Mouse (Mus musculus): ENCODE measurements at regions not wholly inside any gene's neighbourhood (a gene's known extent, or its start where the extent isn't known, plus 50 kb on each side); places are given as distances from the start of the nearest gene placed in this dataset.
A peak's percentile ranks its signal among the peaks of the same experiment; 100 is the strongest.

- Histone ChIP-seq H3K9ac (replicated peaks; ENCODE audit: low read length, poor library complexity, severe bottlenecking) (no peak overlapping the region), H3K9me3 (ENCODE audit: low read length) (no peaks in the 10 kb centered on the region), H3K36me3 (ENCODE audit: insufficient read depth, low read length) (no peaks in the 10 kb centered on the region), H3K4me3 (ENCODE audit: low read depth, low read length) (no peak overlapping the region), H3K27me3 (ENCODE audit: insufficient read depth, low read length) (no peaks in the 10 kb centered on the region), H3K4me2 (ENCODE audit: low read depth, low read length, poor library complexity, severe bottlenecking) (no peak overlapping the region), H3K27ac (ENCODE audit: low read depth, low read length) (no peak overlapping the region), H3K4me1 (ENCODE audit: insufficient read depth, low read length) (no peaks in the 10 kb centered on the region)
- no peak for TF ChIP-seq CTCF (IDR thresholded peaks at IDR 0.05)
- WGBS = 45% methylated on average over 5 of the region's 5 CpGs
- no peak for DNase-seq (ENCODE audit: low spot score)
- ATAC-seq (ENCODE audit: low FRiP score) = no peak
These were observed 225.7 kb upstream of the Tenm3 start for GRCm38 (mm10) chr8:49069451-49069850.

DNA sequence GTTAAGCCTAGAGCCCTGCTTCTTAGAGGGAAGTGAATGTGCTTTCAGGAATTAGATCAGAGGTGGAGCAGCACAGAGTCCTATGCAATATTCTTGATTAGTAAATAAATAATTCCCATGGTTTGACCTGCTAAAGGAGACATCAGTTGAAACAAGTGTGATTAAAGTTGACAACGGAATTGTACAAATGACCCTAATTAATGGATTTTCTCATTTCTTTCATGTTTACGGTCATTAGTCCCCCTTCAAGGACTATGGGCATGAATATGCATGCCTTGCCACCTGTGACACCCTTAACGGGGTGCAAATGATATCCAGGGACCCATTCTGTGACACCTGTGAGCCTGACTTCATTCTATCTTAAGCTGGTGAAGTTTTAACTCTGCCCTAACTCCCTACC lies 219.5 kb upstream of the Tenm3 start:
- no peak for TF ChIP-seq CTCF (IDR thresholded peaks at IDR 0.05)
- no peak for ATAC-seq (ENCODE audit: low FRiP score)
- Histone ChIP-seq H3K27me3 (ENCODE audit: insufficient read depth, low read length) (no peaks in the 10 kb centered on the region), H3K4me3 (ENCODE audit: low read depth, low read length) (no peak overlapping the region), H3K4me1 (ENCODE audit: insufficient read depth, low read length) (no peaks in the 10 kb centered on the region), H3K27ac (ENCODE audit: low read depth, low read length) (no peak overlapping the region), H3K4me2 (ENCODE audit: low read depth, low read length, poor library complexity, severe bottlenecking) (no peak overlapping the region), H3K36me3 (ENCODE audit: insufficient read depth, low read length) (no peaks in the 10 kb centered on the region), H3K9ac (replicated peaks; ENCODE audit: low read length, poor library complexity, severe bottlenecking) (no peak overlapping the region), H3K9me3 (ENCODE audit: low read length) (no peaks in the 10 kb centered on the region)
- WGBS = 70% methylated on average over 3 of the region's 3 CpGs
- no peak for DNase-seq (ENCODE audit: low spot score)

GRCm38 (mm10) chr8:49043236-49043635 lies 199.5 kb upstream of the Tenm3 start:
- Histone ChIP-seq H3K9me3 (ENCODE audit: low read length) (no peaks in the 10 kb centered on the region), H3K4me2 (ENCODE audit: low read depth, low read length, poor library complexity, severe bottlenecking) (no peak overlapping the region), H3K9ac (replicated peaks; ENCODE audit: low read length, poor library complexity, severe bottlenecking) (no peak overlapping the region), H3K27ac (ENCODE audit: low read depth, low read length) (no peak overlapping the region), H3K36me3 (ENCODE audit: insufficient read depth, low read length) (no peaks in the 10 kb centered on the region), H3K27me3 (ENCODE audit: insufficient read depth, low read length) (no peaks in the 10 kb centered on the region), H3K4me1 (ENCODE audit: insufficient read depth, low read length) (no peaks in the 10 kb centered on the region), H3K4me3 (ENCODE audit: low read depth, low read length) (no peak overlapping the region)
- no peak for ATAC-seq (ENCODE audit: low FRiP score)
- no peak for TF ChIP-seq CTCF (IDR thresholded peaks at IDR 0.05)
- no peak for DNase-seq (ENCODE audit: low spot score)
- 64% methylated on average over 6 of the region's 6 CpGs for WGBS

DNA sequence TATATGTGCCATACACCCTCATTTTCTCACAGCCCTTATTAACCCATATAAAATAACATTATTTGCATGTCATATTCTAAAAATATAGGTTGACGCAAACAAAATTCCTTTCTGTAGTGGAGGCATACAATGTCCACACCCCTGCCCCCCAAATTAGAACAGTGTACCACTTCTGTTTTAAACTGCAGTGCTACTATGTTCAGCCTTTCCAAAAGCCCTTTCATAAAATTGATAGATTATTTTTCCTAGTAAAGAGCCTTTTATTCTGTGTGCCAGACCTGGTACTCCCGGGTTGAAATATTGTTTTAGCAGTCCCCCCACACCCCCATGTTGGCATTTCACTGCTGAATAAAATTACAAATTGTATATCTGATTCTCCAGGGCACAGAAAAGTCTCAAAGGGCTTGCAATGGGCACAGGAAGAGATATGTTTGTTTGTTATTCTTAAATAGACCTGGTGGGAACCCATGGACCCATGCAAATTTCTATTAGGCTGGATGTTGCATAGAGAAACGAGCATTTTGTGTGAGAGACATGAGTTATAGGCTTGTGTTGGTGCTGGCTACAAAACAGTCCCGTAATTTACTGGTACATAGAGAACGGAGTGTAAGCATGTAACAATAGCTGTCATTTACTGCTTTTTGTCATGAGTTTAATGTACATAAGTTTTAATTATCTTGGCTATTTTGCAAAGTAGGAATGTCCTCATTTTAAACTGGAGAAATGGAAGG lies 192.4 kb upstream of the Tenm3 start:
- DNase-seq (ENCODE audit: low spot score) = no peak
- H3K36me3 ChIP-seq (ENCODE audit: insufficient read depth, low read length) = no peaks in the 10 kb centered on the region
- WGBS = 81% methylated on average over 5 of the region's 5 CpGs
- 0 out of 2 replicates have a peak, but pooled peaks cover 3% of the 10 kb centered on the region for H3K9me3 ChIP-seq (ENCODE audit: low read length)
- H3K27ac ChIP-seq (ENCODE audit: low read depth, low read length) = no peak overlapping the region
- no peak for TF ChIP-seq CTCF (IDR thresholded peaks at IDR 0.05)
- no peaks in the 10 kb centered on the region for H3K4me1 ChIP-seq (ENCODE audit: insufficient read depth, low read length)
- no peak for ATAC-seq (ENCODE audit: low FRiP score)
- no peak overlapping the region for H3K4me3 ChIP-seq (ENCODE audit: low read depth, low read length)
- H3K9ac ChIP-seq (replicated peaks; ENCODE audit: low read length, poor library complexity, severe bottlenecking) = no peak overlapping the region
- H3K27me3 ChIP-seq (ENCODE audit: insufficient read depth, low read length) = no peaks in the 10 kb centered on the region
- no peak overlapping the region for H3K4me2 ChIP-seq (ENCODE audit: low read depth, low read length, poor library complexity, severe bottlenecking)

DNA sequence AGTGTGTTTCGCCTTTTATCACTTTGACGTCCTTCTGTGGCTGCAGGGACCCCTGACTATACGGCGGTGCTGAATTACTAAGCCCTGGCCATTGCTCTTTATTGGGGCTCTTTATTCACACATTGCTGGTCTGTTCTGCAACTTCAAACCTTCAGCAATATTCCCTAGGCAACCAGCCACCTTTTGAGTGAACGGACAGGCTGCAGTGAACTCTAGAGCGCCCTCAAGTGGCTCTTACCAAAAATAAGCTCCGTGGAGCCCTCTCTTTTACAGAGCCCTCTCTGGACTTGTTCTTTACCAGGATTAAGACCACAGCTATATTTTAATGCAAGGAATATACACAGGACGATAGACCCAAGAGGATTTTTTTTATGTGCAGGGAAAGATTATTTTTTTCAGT lies 191.8 kb upstream of the Tenm3 start:
- H3K4me1 ChIP-seq (ENCODE audit: insufficient read depth, low read length) = no peaks in the 10 kb centered on the region
- H3K4me2 ChIP-seq (ENCODE audit: low read depth, low read length, poor library complexity, severe bottlenecking) = no peak overlapping the region
- no peak for ATAC-seq (ENCODE audit: low FRiP score)
- WGBS = 21% methylated on average over 8 of the region's 8 CpGs
- no peaks in the 10 kb centered on the region for H3K27me3 ChIP-seq (ENCODE audit: insufficient read depth, low read length)
- TF ChIP-seq CTCF (IDR thresholded peaks at IDR 0.05) = peak; percentile 61
- no peak overlapping the region for H3K4me3 ChIP-seq (ENCODE audit: low read depth, low read length)
- H3K36me3 ChIP-seq (ENCODE audit: insufficient read depth, low read length) = no peaks in the 10 kb centered on the region
- 0 out of 2 replicates have a peak, but pooled peaks cover 3% of the 10 kb centered on the region for H3K9me3 ChIP-seq (ENCODE audit: low read length)
- no peak overlapping the region for H3K9ac ChIP-seq (replicated peaks; ENCODE audit: low read length, poor library complexity, severe bottlenecking)
- no peak overlapping the region for H3K27ac ChIP-seq (ENCODE audit: low read depth, low read length)
- peak; percentile 63 for DNase-seq (ENCODE audit: low spot score)

- Histone ChIP-seq H3K9ac (replicated peaks; ENCODE audit: low read length, poor library complexity, severe bottlenecking) (no peak overlapping the region), H3K27me3 (ENCODE audit: insufficient read depth, low read length) (no peaks in the 10 kb centered on the region), H3K4me3 (ENCODE audit: low read depth, low read length) (no peak overlapping the region), H3K9me3 (ENCODE audit: low read length) (no peaks in the 10 kb centered on the region), H3K4me2 (ENCODE audit: low read depth, low read length, poor library complexity, severe bottlenecking) (no peak overlapping the region), H3K27ac (ENCODE audit: low read depth, low read length) (no peak overlapping the region), H3K36me3 (ENCODE audit: insufficient read depth, low read length) (no peaks in the 10 kb centered on the region), H3K4me1 (ENCODE audit: insufficient read depth, low read length) (no peaks in the 10 kb centered on the region)
- no peak for DNase-seq (ENCODE audit: low spot score)
- WGBS = 27% methylated on average over 5 of the region's 5 CpGs
- TF ChIP-seq CTCF (IDR thresholded peaks at IDR 0.05) = no peak
- ATAC-seq (ENCODE audit: low FRiP score) = no peak
These were observed 186.5 kb upstream of the Tenm3 start for GRCm38 (mm10) chr8:49030255-49030654.
